Mouse (Mus musculus): ENCODE results near the gene Ccdc141. TPM values are rescaled to one million over a fixed set of nuclear protein-coding genes. Genes with fewer than 3 reads are reported as not detected.

Ccdc141 gene
- polyA plus RNA-seq, 1 experiment = 0.16 TPM

DNA sequence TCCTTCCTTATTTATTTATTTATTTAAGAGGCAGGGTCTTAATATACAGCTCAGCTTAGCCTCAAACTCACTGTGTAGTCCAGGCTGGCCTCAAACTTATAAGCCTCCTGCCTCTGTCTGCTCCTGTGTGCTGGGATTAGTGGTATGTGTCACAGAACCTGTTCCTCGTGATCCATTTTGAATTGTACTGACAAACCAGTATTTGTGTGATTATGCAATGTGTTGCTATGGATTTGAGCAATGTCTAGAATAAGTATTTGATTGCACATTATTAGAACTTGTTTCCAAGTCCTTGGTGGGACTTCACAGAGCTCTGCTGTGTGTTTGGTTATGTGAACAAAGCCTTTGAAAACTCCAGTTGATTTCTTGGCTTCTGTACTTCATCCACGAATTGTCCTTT lies 167.3 kb downstream of the Ccdc141 start:
- TF ChIP-seq CTCF (IDR thresholded peaks at IDR 0.05; ENCODE audit: low read depth, low read length) = no peak
- TF ChIP-seq POLR2A (IDR thresholded peaks at IDR 0.05; ENCODE audit: borderline replicate concordance, low read depth, low read length) = no peak
- no peaks in the 10 kb centered on the region for H3K4me1 ChIP-seq (ENCODE audit: control insufficient read depth, insufficient read depth, low read length)
- no peak overlapping the region for H3K27ac ChIP-seq (ENCODE audit: insufficient read depth, low read depth, low read length)
- H3K4me3 ChIP-seq (ENCODE audit: insufficient read depth, low read length) = no peak overlapping the region

DNA sequence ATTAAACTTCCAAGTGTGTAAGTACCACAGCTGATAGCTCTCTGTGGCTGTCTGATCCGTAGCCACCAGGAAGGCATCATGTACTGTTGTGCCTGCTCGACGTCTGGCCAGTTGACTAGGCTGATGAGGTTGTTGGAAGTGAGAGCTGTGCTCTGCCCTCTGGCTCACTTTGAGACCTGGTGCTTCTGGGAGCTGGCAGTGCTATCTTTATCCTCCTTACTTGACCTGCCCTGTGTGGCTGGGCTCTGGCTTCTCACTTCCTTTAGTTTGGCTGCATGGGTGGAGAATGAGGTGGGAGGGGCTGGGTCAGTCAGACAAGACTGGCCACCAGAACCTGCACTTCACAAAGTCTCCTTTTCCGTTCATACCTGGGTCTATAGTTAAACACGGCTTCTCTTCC lies 172.1 kb downstream of the Ccdc141 start:
- TF ChIP-seq CTCF (IDR thresholded peaks at IDR 0.05; ENCODE audit: low read depth, low read length) (no peak), POLR2A (IDR thresholded peaks at IDR 0.05; ENCODE audit: borderline replicate concordance, low read depth, low read length) (no peak)
- Histone ChIP-seq H3K4me3 (ENCODE audit: insufficient read depth, low read length) (no peak overlapping the region), H3K27ac (ENCODE audit: insufficient read depth, low read depth, low read length) (no peak overlapping the region), H3K4me1 (ENCODE audit: control insufficient read depth, insufficient read depth, low read length) (no peaks in the 10 kb centered on the region)

DNA sequence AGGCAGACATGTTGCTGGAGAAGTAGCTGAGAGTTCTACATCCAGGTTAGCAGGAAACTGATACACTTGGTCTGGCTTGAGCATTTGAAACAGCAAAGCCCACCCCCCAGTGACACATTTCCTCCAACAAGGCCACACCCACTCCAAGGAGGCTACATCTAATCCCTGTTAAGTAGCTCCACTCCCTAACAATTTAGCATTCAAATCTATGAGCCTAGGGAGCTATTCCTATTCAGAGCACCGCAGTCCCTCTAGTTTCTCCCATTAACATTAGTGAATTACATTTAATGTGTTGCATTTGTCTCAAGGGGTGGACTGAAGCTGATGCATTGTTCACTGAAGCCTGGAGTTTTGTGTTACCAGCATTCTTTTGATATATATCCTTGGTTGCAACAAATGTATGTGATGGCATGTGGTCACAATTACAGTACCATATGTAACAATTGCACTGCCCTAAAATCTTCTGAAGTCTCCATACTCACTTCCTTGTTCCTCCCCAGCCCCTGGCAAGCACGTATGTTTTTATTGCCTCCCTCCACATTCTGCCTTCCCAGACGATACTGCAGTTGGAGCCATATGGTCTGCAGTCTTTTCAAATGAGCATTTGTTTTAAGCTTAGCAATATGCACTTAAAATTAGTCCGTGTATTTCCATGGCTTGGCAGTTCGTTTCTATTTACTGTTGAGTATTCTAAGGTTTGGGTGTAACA lies 177.8 kb downstream of the Ccdc141 start:
- Histone ChIP-seq H3K4me3 (ENCODE audit: insufficient read depth, low read length) (no peak overlapping the region), H3K4me1 (ENCODE audit: control insufficient read depth, insufficient read depth, low read length) (no peaks in the 10 kb centered on the region), H3K27ac (ENCODE audit: insufficient read depth, low read depth, low read length) (no peak overlapping the region)
- TF ChIP-seq POLR2A (IDR thresholded peaks at IDR 0.05; ENCODE audit: borderline replicate concordance, low read depth, low read length) (no peak), CTCF (IDR thresholded peaks at IDR 0.05; ENCODE audit: low read depth, low read length) (no peak)

DNA sequence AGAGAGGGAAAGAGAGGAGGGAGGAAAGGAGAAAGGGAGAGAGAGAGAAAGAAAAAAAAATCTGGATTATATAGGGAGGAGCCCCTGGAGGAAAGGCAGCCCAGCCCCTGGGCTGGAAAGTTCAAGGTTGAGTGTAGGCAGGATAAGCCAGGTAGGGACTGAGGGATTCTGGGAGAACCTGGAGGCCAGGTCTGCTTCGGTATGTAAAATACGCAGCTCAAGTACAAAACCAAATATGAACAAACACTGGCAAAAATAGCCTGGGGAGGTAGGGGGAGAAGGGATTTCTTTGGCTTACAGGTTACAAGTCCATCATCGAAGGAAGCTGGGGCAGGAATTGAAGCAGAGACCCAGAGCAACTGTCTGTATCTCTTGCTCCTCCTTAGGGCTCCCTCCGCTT lies 183.1 kb downstream of the Ccdc141 start:
- H3K4me1 ChIP-seq (ENCODE audit: control insufficient read depth, insufficient read depth, low read length) = no peaks in the 10 kb centered on the region
- TF ChIP-seq CTCF (IDR thresholded peaks at IDR 0.05; ENCODE audit: low read depth, low read length) (no peak), POLR2A (IDR thresholded peaks at IDR 0.05; ENCODE audit: borderline replicate concordance, low read depth, low read length) (no peak)
- no peak overlapping the region for H3K4me3 ChIP-seq (ENCODE audit: insufficient read depth, low read length)
- no peak overlapping the region for H3K27ac ChIP-seq (ENCODE audit: insufficient read depth, low read depth, low read length)

DNA sequence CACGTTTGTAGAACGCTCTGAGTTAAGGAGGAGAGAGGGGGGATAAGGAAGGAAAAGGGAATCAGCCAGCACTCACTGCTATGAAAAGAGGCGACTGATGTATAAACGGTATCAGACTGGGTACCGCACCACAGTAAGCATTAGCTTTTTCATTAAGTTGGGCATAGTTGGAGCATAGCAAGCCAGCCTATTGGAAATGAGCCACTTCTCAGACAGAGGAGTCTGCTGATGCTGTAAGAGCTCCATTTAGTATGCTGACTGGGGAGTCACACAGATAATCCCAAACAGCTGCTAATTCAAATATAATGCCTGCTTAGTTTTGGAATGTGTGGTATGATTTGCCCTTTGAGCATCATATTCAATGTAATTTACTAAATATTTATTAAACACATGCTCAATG lies 186.1 kb downstream of the Ccdc141 start:
- TF ChIP-seq CTCF (IDR thresholded peaks at IDR 0.05; ENCODE audit: low read depth, low read length) = no peak
- no peak for TF ChIP-seq POLR2A (IDR thresholded peaks at IDR 0.05; ENCODE audit: borderline replicate concordance, low read depth, low read length)
- Histone ChIP-seq H3K4me1 (ENCODE audit: control insufficient read depth, insufficient read depth, low read length) (no peaks in the 10 kb centered on the region), H3K27ac (ENCODE audit: insufficient read depth, low read depth, low read length) (no peak overlapping the region), H3K4me3 (ENCODE audit: insufficient read depth, low read length) (no peak overlapping the region)

DNA sequence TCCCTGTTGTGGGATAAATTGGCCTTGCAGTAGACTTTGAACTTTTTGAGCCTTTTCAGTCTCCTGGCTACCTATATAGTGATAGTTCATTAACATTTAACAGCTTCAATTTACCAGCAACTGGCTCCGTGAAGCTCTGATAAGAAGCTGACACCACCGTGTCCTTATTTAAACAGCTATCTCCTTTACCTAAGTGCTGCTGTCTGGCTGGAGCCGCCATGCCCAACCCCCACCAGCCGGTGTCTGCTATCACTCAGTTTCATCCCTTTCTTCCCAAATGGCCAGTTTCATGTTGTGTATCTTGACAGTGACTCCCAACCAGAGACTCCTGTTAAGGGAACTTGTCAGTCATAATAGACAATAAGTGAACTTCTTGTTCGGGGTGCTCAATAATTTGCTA lies 186.8 kb downstream of the Ccdc141 start:
- Histone ChIP-seq H3K27ac (ENCODE audit: insufficient read depth, low read depth, low read length) (no peak overlapping the region), H3K4me1 (ENCODE audit: control insufficient read depth, insufficient read depth, low read length) (no peaks in the 10 kb centered on the region), H3K4me3 (ENCODE audit: insufficient read depth, low read length) (no peak overlapping the region)
- TF ChIP-seq POLR2A (IDR thresholded peaks at IDR 0.05; ENCODE audit: borderline replicate concordance, low read depth, low read length) (no peak), CTCF (IDR thresholded peaks at IDR 0.05; ENCODE audit: low read depth, low read length) (no peak)

DNA sequence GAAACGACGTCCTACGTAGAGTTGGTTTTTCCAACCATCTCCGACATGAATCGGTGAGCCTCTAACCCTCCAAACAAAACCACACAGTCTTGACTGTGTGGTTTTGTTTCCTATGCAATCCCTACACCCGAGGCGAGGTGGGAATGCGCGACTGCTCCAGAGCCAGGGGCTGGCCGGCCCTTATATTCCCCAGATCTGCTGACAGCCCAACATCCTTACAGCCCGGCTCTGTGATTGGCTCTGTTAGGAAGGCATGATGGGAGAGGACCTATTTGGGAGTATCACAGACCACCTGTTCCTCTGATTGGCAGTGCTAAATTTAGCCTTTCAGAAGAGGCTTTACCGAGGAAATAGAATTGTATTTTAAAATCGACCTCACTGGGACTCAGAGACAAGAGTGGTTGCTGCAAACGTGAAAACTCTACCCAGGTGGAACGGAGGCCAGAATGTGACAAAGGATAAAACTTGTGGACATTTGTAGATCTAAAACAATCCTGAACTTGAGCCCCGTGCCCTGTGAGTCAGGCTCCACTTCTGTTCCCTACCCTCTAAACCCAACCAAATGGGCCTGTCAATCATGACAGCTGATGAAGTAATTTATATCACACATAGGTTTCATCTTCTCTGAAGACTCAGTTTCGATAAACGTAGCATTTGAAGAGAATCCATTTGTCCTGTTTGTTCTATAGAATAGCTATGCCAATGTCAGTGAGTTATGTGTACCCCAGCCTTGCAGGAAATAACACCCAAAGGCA lies 187.9 kb downstream of the Ccdc141 start, which contains the start of gene Ttn:
Gene Ttn, minus strand, starts transcription at position 157 of the 755 bp plus-strand sequence.
- no peak within 1 kb of the TSS for H3K4me3 ChIP-seq (ENCODE audit: insufficient read depth, low read length)
- no peak for TF ChIP-seq POLR2A (IDR thresholded peaks at IDR 0.05; ENCODE audit: borderline replicate concordance, low read depth, low read length)
- no peak for TF ChIP-seq CTCF (IDR thresholded peaks at IDR 0.05; ENCODE audit: low read depth, low read length)
- no peaks in the 10 kb centered on the region for H3K4me1 ChIP-seq (ENCODE audit: control insufficient read depth, insufficient read depth, low read length)
- no peak within 1 kb of the TSS for H3K27ac ChIP-seq (ENCODE audit: insufficient read depth, low read depth, low read length)

DNA sequence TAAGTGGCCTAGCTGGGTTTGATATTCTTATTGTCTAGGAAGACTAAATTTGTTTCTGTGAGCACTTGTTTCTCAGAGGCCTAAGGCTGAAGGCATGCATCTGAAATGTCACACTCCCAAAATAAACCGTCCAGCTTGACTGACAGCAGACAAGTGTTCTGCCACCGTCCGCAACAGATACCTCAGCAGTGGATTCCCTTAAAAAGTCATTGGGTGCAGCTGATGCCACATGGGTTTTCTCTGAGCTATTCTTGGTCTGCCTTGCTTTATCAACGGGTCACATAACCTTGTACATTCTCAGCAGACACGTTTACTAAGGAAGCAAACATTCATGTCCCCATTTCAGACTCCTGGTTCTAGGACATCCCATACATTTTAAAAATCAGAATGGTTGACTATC lies 188.7 kb downstream of the Ccdc141 start:
- Histone ChIP-seq H3K27ac (ENCODE audit: insufficient read depth, low read depth, low read length) (no peak overlapping the region), H3K4me3 (ENCODE audit: insufficient read depth, low read length) (no peak overlapping the region), H3K4me1 (ENCODE audit: control insufficient read depth, insufficient read depth, low read length) (no peaks in the 10 kb centered on the region)
- TF ChIP-seq POLR2A (IDR thresholded peaks at IDR 0.05; ENCODE audit: borderline replicate concordance, low read depth, low read length) = no peak
- TF ChIP-seq CTCF (IDR thresholded peaks at IDR 0.05; ENCODE audit: low read depth, low read length) = no peak

DNA sequence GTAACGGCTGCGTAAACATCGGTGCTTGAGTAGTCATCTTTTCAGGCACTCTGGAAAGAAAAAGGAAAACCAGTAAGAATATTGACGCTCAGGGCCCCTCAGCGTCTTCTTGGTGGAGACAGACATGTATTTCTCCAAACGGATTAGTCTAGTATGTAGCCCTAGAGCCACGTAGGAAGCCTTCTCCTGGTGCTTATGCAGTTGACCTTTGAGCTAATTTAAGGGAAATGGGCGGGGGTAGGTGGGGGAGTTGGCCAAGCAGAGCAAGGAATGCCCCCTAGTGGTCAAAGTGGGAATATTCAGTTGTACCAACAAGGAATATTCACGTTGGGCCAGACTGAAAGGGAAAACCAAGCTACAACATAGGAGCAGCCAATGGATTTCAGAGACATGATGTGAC lies 190.3 kb downstream of the Ccdc141 start:
- TF ChIP-seq CTCF (IDR thresholded peaks at IDR 0.05; ENCODE audit: low read depth, low read length) (peak; percentile 72), POLR2A (IDR thresholded peaks at IDR 0.05; ENCODE audit: borderline replicate concordance, low read depth, low read length) (no peak)
- H3K4me3 ChIP-seq (ENCODE audit: insufficient read depth, low read length) = no peak overlapping the region
- H3K27ac ChIP-seq (ENCODE audit: insufficient read depth, low read depth, low read length) = no peak overlapping the region
- H3K4me1 ChIP-seq (ENCODE audit: control insufficient read depth, insufficient read depth, low read length) = no peaks in the 10 kb centered on the region

DNA sequence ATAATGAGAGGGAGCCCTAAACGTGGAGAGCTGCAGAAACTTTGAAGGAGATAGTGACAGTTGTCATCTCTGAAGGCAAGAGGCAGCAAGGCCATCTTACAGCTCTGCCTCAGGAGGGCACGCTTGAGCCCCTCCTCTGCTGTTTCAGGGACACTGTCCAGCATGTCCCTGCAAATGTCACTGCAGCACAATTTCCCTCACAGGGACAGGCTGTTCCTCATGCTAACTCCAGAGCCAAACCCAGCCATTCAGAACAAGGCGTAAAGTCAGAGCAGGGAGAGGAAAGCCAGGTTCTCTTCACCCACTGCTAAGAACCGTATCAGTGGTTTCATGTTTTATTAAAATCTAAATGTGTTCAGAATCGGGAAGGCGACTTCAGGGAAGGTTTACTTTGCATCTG lies 192.8 kb downstream of the Ccdc141 start:
- Histone ChIP-seq H3K4me1 (ENCODE audit: control insufficient read depth, insufficient read depth, low read length) (no peaks in the 10 kb centered on the region), H3K4me3 (ENCODE audit: insufficient read depth, low read length) (no peak overlapping the region), H3K27ac (ENCODE audit: insufficient read depth, low read depth, low read length) (no peak overlapping the region)
- TF ChIP-seq CTCF (IDR thresholded peaks at IDR 0.05; ENCODE audit: low read depth, low read length) (no peak), POLR2A (IDR thresholded peaks at IDR 0.05; ENCODE audit: borderline replicate concordance, low read depth, low read length) (no peak)
